Mouse (Mus musculus): ENCODE data around the gene Onecut1. TPM values are rescaled to one million over a fixed set of nuclear protein-coding genes. Genes with fewer than 3 reads are reported as not detected.

Gene Onecut1
- total RNA-seq, 2 experiments from 2014 or later: 0.16 TPM; not detected in 1

Other genes starting within 250 kb of the Onecut1 start
- gene Fam214a, start 91.0 kb downstream of the Onecut1 start, total RNA-seq (2021): 10 to 100 TPM; 25.7 to 28.8 TPM
- 100 to 1,000 TPM; 193 to 207 TPM for gene Arpp19, start 175.7 kb downstream of the Onecut1 start, total RNA-seq (2021)
- gene Myo5a, start 209.1 kb downstream of the Onecut1 start, total RNA-seq (2021): 100 to 1,000 TPM; 239 to 251 TPM

Data from left cerebral cortex, postnatal 4 days (tissue).